Comparison of ENCODE assay signal across 9 mouse cellular contexts in genomic region chr1:80338398-80338797, GRCm38 (mm10). TPM values are rescaled to one million over a fixed set of nuclear protein-coding genes. Genes with fewer than 3 reads are reported as not detected.
DNase-seq lines count a peak whose midpoint lies in the region; ATAC-seq and TF ChIP-seq lines count a peak whose summit lies in the region.
"Had no signal": no experiment of that assay in that cellular context is flagged by ENCODE, and none has a peak within 500 bp of the region (broad histone marks: within the 10 kb centered on the region; RNA-seq: fewer than 3 reads in every experiment).

No protein-coding gene starts in this region.

- H3K79me2 ChIP-seq in CH12.LX (replicated peaks; ENCODE audit: control insufficient read depth, extremely low read depth, insufficient read depth, poor library complexity, severe bottlenecking): peaks cover 49% of the 10 kb centered on the region

- no peak for TF ChIP-seq RAD21 in CH12.LX (IDR thresholded peaks at IDR 0.05; ENCODE audit: low read depth, low read length)

- H3K9me3 ChIP-seq in heart, embryonic 10.5 days: no peaks in the 10 kb centered on the region
- H3K9me3 ChIP-seq in CH12.LX (replicated peaks; ENCODE audit: low read length): no peaks in the 10 kb centered on the region
- H3K9me3 ChIP-seq in forebrain, embryonic 16.5 days (ENCODE audit: control insufficient read depth, low read length): no peaks in the 10 kb centered on the region
- no peaks in the 10 kb centered on the region for H3K9me3 ChIP-seq in liver, embryonic 14.5 days (ENCODE audit: control insufficient read depth, low read length)

- H3K27ac ChIP-seq in heart, embryonic 10.5 days: no peak overlapping the region
- no peak overlapping the region for H3K27ac ChIP-seq in CH12.LX (ENCODE audit: insufficient read depth, low read depth)
- no peak overlapping the region for H3K27ac ChIP-seq in forebrain, embryonic 16.5 days (ENCODE audit: low read length)
- no peak overlapping the region for H3K27ac ChIP-seq in liver, embryonic 14.5 days

- dilution Hi-C loops in CH12.LX (cut with MboI; ENCODE audit: extremely low pct_ligation_motif_present, extremely low pct_unique_long_range_greater_than_20kb, low sequenced_read_pairs): no loop called here

- no peaks in the 10 kb centered on the region for H3K27me3 ChIP-seq in heart, embryonic 10.5 days (ENCODE audit: insufficient read depth, poor library complexity, severe bottlenecking)
- H3K27me3 ChIP-seq in CH12.LX (replicated peaks): no peaks in the 10 kb centered on the region
- no peaks in the 10 kb centered on the region for H3K27me3 ChIP-seq in forebrain, embryonic 16.5 days (replicated peaks; ENCODE audit: control insufficient read depth, insufficient read depth, low read length)
- H3K27me3 ChIP-seq in liver, embryonic 14.5 days (ENCODE audit: control insufficient read depth, insufficient read depth, low read length): no peaks in the 10 kb centered on the region

- peak overlapping the region; percentile 100 for H3K9ac ChIP-seq in CH12.LX (ENCODE audit: insufficient read depth, low read depth)
- no peak overlapping the region; the same call in 1 of the 2 replicates for H3K9ac ChIP-seq in forebrain, embryonic 16.5 days (replicated peaks; ENCODE audit: low read depth, low read length)
- peak overlapping the region; percentile 43; the same call in 1 of the 2 replicates for H3K9ac ChIP-seq in liver, embryonic 14.5 days (replicated peaks)

- intact Hi-C loops in heart, postnatal 25 days (cut with DNase I): loop anchor here (5.0 kb wide), 2 partner anchors 46 to 76 kb away; no protein-coding TSS in a partner anchor
- intact Hi-C loops in gastrocnemius, postnatal 14 days (cut with DNase I; ENCODE audit: low total_unique reads): no loop called here

- peak overlapping the region; percentile 85 for H3K4me2 ChIP-seq in CH12.LX (ENCODE audit: insufficient read depth, low read depth, poor library complexity, severe bottlenecking)
- peak overlapping the region; percentile 95 for H3K4me2 ChIP-seq in forebrain, embryonic 16.5 days (ENCODE audit: low read length)
- H3K4me2 ChIP-seq in liver, embryonic 14.5 days (ENCODE audit: low read depth): peak overlapping the region; percentile 82

- H3K4me1 ChIP-seq in heart, embryonic 10.5 days: peaks cover 16% of the 10 kb centered on the region
- peaks cover 6 to 49% of the 10 kb centered on the region in 2 experiments; a peak in 3 of 4 replicates for H3K4me1 ChIP-seq in CH12.LX (ENCODE audit: control insufficient read depth in 1 of 2, insufficient read depth in 2 of 2)
- H3K4me1 ChIP-seq in forebrain, embryonic 16.5 days (replicated peaks; ENCODE audit: control insufficient read depth, insufficient read depth, low read length): peaks cover 21% of the 10 kb centered on the region
- peaks cover 0 to 14% of the 10 kb centered on the region in 2 experiments for H3K4me1 ChIP-seq in liver, embryonic 14.5 days (replicated peaks; ENCODE audit: control insufficient read depth in 2 of 2, insufficient read depth in 2 of 2, low read length in 1 of 2)

- no peak for DNase-seq in heart, embryonic 10.5 days (ENCODE audit: low spot score)
- DNase-seq in heart, postnatal 25 days (ENCODE audit: low spot score): no peak
- DNase-seq in CH12.LX (ENCODE audit: extremely low read depth): no peak
- no peak for DNase-seq in liver, embryonic 14.5 days (ENCODE audit: low read depth in 3 of 3, low spot score in 3 of 3)
- DNase-seq in gastrocnemius, postnatal 14 days: no peak
- DNase-seq in testis, postnatal 14 days (ENCODE audit: low spot score): no peak
- DNase-seq: B cell, adult 2 months had no signal

- no peak for TF ChIP-seq CTCF in CH12.LX (conservative IDR thresholded peaks at IDR 0.05 in 1 of 2, IDR thresholded peaks at IDR 0.05 in 1 of 2; ENCODE audit: low read depth in 2 of 2, low read length in 2 of 2)
- no peak for TF ChIP-seq CTCF in liver, embryonic 14.5 days (IDR thresholded peaks at IDR 0.05; ENCODE audit: low read depth)

- no peak for ATAC-seq in forebrain, embryonic 16.5 days
- ATAC-seq in liver, embryonic 14.5 days (ENCODE audit: insufficient read depth): no peak
- no peak for ATAC-seq in granulocyte monocyte progenitor cell, adult 5-6 weeks (replicated peaks; ENCODE audit: poor library complexity, severe bottlenecking)

- peak overlapping the region; percentile 87 for H3K4me3 ChIP-seq in heart, embryonic 10.5 days
- peak overlapping the region; percentile 31 to 89 (median 88) for H3K4me3 ChIP-seq in CH12.LX (replicated peaks in 1 of 3; ENCODE audit: low read depth in 2 of 3, low read length in 2 of 3, poor library complexity in 1 of 3)
- peak overlapping the region; percentile 28 for H3K4me3 ChIP-seq in forebrain, embryonic 16.5 days (replicated peaks; ENCODE audit: low read length)
- H3K4me3 ChIP-seq in liver, embryonic 14.5 days (ENCODE audit: insufficient read depth in 1 of 2, low read depth in 2 of 2, low read length in 2 of 2): peak overlapping the region; percentile 82 to 96; a peak in 3 of 4 replicates

- no peak for TF ChIP-seq POLR2A in CH12.LX (IDR thresholded peaks at IDR 0.05; ENCODE audit: low read depth, low read length)

- in situ Hi-C loops in CH12.LX (cut with MboI; ENCODE audit: low pct_ligation_motif_present, low pct_unique_long_range_greater_than_20kb, low sequenced_read_pairs): no loop called here

- WGBS in heart, embryonic 10.5 days: 11% methylated on average over 1 of the region's 1 CpGs
- 63% methylated on average over 1 of the region's 1 CpGs for WGBS in forebrain, embryonic 16.5 days
- WGBS in liver, embryonic 14.5 days (ENCODE audit: insufficient replicate concordance): 8% methylated on average over 1 of the region's 1 CpGs

- no peak for TF ChIP-seq EP300 in CH12.LX (IDR thresholded peaks at IDR 0.05; ENCODE audit: low read length)
- no peak for TF ChIP-seq EP300 in liver, embryonic 14.5 days (IDR thresholded peaks at IDR 0.05; ENCODE audit: low read depth)

- no peaks in the 10 kb centered on the region for H3K36me3 ChIP-seq in heart, embryonic 10.5 days
- peaks cover 0 to 14% of the 10 kb centered on the region in 2 experiments for H3K36me3 ChIP-seq in CH12.LX (replicated peaks in 1 of 2; ENCODE audit: control insufficient read depth in 1 of 2, insufficient read depth in 1 of 2, low read length in 1 of 2)
- H3K36me3 ChIP-seq in forebrain, embryonic 16.5 days (ENCODE audit: control insufficient read depth, insufficient read depth): no peaks in the 10 kb centered on the region
- no peaks in the 10 kb centered on the region for H3K36me3 ChIP-seq in liver, embryonic 14.5 days (replicated peaks; ENCODE audit: control insufficient read depth, insufficient read depth, low read depth)

TF ChIP-seq in CH12.LX, 34 proteins besides CTCF, POLR2A, EP300 and RAD21:
- no peak for TF ChIP-seq IRF4 (IDR thresholded peaks at IDR 0.05; ENCODE audit: low read depth, low read length)
- TF ChIP-seq JUND (conservative IDR thresholded peaks at IDR 0.05; ENCODE audit: low read depth, low read length): no peak
- no peak for TF ChIP-seq SIN3A (IDR thresholded peaks at IDR 0.05; ENCODE audit: low read length)
- no peak for TF ChIP-seq USF2 (conservative IDR thresholded peaks at IDR 0.05; ENCODE audit: low read depth, low read length)
- TF ChIP-seq SMC3 (IDR thresholded peaks at IDR 0.05; ENCODE audit: low read depth, low read length): no peak
- TF ChIP-seq MXI1 (IDR thresholded peaks at IDR 0.05; ENCODE audit: low read depth, low read length): no peak
- TF ChIP-seq KAT2A (IDR thresholded peaks at IDR 0.05; ENCODE audit: insufficient replicate concordance, low read length): no peak
- TF ChIP-seq UBTF (IDR thresholded peaks at IDR 0.05; ENCODE audit: low read depth, low read length): no peak
- TF ChIP-seq RCOR1 (conservative IDR thresholded peaks at IDR 0.05; ENCODE audit: low read depth, low read length): no peak
- no peak for TF ChIP-seq MEF2A (IDR thresholded peaks at IDR 0.05; ENCODE audit: borderline replicate concordance, low read depth, low read length)
- TF ChIP-seq MAZ (IDR thresholded peaks at IDR 0.05; ENCODE audit: low read depth, low read length): no peak
- no peak for TF ChIP-seq TCF12 (IDR thresholded peaks at IDR 0.05; ENCODE audit: low read depth, low read length)
- TF ChIP-seq USF1 (IDR thresholded peaks at IDR 0.05; ENCODE audit: low read depth, low read length): no peak
- TF ChIP-seq ETS1 (conservative IDR thresholded peaks at IDR 0.05; ENCODE audit: low read depth, low read length): no peak
- no peak for TF ChIP-seq GABPA (IDR thresholded peaks at IDR 0.05; ENCODE audit: insufficient replicate concordance, low read depth, low read length)
- no peak for TF ChIP-seq POLR2AphosphoS2 (IDR thresholded peaks at IDR 0.05; ENCODE audit: low read depth, low read length)
- no peak for TF ChIP-seq BHLHE40 (IDR thresholded peaks at IDR 0.05; ENCODE audit: low read depth, low read length)

RNA-seq across cellular contexts. Expression of gene Cul3, which starts 1.9 kb away (rescaled TPM):
- 20.0 and 26.2 TPM in 2 replicates for polyA plus RNA-seq in heart, embryonic 10.5 days (2016; fragmentation: Nextera tagmentation; extraction: Ambion mirVana)
- 100 to 1,000 TPM; 123 to 136 TPM for total RNA-seq in heart, postnatal 25 days (2021)
- total RNA-seq in CH12.LX (2012; rRNA removed) (65.5 and 82.2 TPM in 2 replicates), CH12.LX (2014; rRNA removed) (232 and 237 TPM in 2 replicates)
- 148 and 176 TPM in 2 replicates for polyA plus RNA-seq in CH12.LX (2012; ENCODE audit: insufficient read length, low read depth)
- 26.9 and 28.5 TPM in 2 replicates for polyA plus RNA-seq in forebrain, embryonic 16.5 days (2015; fragmentation: Nextera tagmentation; extraction: Ambion mirVana)
- polyA plus RNA-seq in liver, embryonic 14.5 days (2012; rRNA removed): 9.7 and 25.8 TPM in 2 replicates
- 22.9 and 28.0 TPM in 2 replicates for polyA plus RNA-seq in liver, embryonic 14.5 days (2014; fragmentation: Nextera tagmentation; extraction: Ambion mirVana)
- 74.6 and 110 TPM in 2 replicates for total RNA-seq in granulocyte monocyte progenitor cell, adult 5-6 weeks (2014; fragmentation: Nextera tagmentation)
- 209 and 304 TPM in 2 replicates for total RNA-seq in granulocyte monocyte progenitor cell, adult 5-6 weeks (2017)
- 100 to 1,000 TPM; 164 to 167 TPM for total RNA-seq in gastrocnemius, postnatal 14 days (2021)

Comparison
In these comparisons a context has a peak if more than half of its experiments do, and no peak if none do; other contexts are left out.
1. H3K4me3 ChIP-seq: peak in every context shown above with its lines; median percentile 89 in liver, embryonic 14.5 days; 88 in CH12.LX; 87 in heart, embryonic 10.5 days; 28 in forebrain, embryonic 16.5 days.